Mouse (Mus musculus) T-helper 17 cell (primary cell): ENCODE results near the gene Gsg1.

ENCODE experiments used
- in situ Hi-C, 2 experiments: fragments of 300-600 bp; cut with MboI, MseI; formaldehyde crosslinking; loops; 1 replicate in 1 of 2; 2 replicates in 1 of 2; pipeline ENCODE4 v1.15.1; 2025; ENCODE audit warnings: high pct_unique_total_duplicates in 2 of 2

The Gsg1 gene

GRCm38 (mm10) chr6:135254153-135254552, at the start of gene Gsg1:
TSS of gene Gsg1 (minus strand) at chr6:135254351.
- in situ Hi-C loops: loop anchor here in 1 of 2 experiments (5.0 kb wide), 1 partner anchor 123 kb away; no protein-coding TSS in a partner anchor

- in situ Hi-C loops: no loop called here
Measured at GRCm38 (mm10) chr6:135302421-135303125, 48.4 kb upstream of the Gsg1 start.

GRCm38 (mm10) chr6:135300469-135300868, 46.3 kb upstream of the Gsg1 start:
- in situ Hi-C loops: no loop called here

GRCm38 (mm10) chr6:135299024-135299550, 44.9 kb upstream of the Gsg1 start:
- in situ Hi-C loops: no loop called here

GRCm38 (mm10) chr6:135297570-135297969, 43.4 kb upstream of the Gsg1 start:
- in situ Hi-C loops: no loop called here

- in situ Hi-C loops: no loop called here
Measured at GRCm38 (mm10) chr6:135296267-135296666, 42.1 kb upstream of the Gsg1 start.

GRCm38 (mm10) chr6:135295082-135295861, 41.1 kb upstream of the Gsg1 start:
- in situ Hi-C loops: no loop called here

- in situ Hi-C loops: no loop called here
Measured at GRCm38 (mm10) chr6:135294150-135294549, 40.0 kb upstream of the Gsg1 start.

- in situ Hi-C loops: no loop called here
Measured at GRCm38 (mm10) chr6:135292391-135292790, 38.2 kb upstream of the Gsg1 start.

GRCm38 (mm10) chr6:135279856-135280255, 25.7 kb upstream of the Gsg1 start:
- in situ Hi-C loops: no loop called here

- in situ Hi-C loops: no loop called here
Measured at GRCm38 (mm10) chr6:135279286-135279685, 25.1 kb upstream of the Gsg1 start.

- in situ Hi-C loops: no loop called here
Measured at GRCm38 (mm10) chr6:135278302-135278701, 24.2 kb upstream of the Gsg1 start.

GRCm38 (mm10) chr6:135276474-135277295, 22.5 kb upstream of the Gsg1 start:
- in situ Hi-C loops: no loop called here

GRCm38 (mm10) chr6:135275231-135275630, 21.1 kb upstream of the Gsg1 start:
- in situ Hi-C loops: no loop called here

GRCm38 (mm10) chr6:135273066-135273465, 18.9 kb upstream of the Gsg1 start:
- in situ Hi-C loops: no loop called here

- in situ Hi-C loops: no loop called here
Measured at GRCm38 (mm10) chr6:135271761-135272160, 17.6 kb upstream of the Gsg1 start.

- in situ Hi-C loops: no loop called here
Measured at GRCm38 (mm10) chr6:135269626-135270025, 15.5 kb upstream of the Gsg1 start.

GRCm38 (mm10) chr6:135268392-135268791, 14.2 kb upstream of the Gsg1 start:
- in situ Hi-C loops: no loop called here

- in situ Hi-C loops: no loop called here
Measured at GRCm38 (mm10) chr6:135267221-135267620, 13.1 kb upstream of the Gsg1 start.

GRCm38 (mm10) chr6:135266056-135266455, 11.9 kb upstream of the Gsg1 start:
- in situ Hi-C loops: no loop called here

GRCm38 (mm10) chr6:135264136-135264535, 10.0 kb upstream of the Gsg1 start:
- in situ Hi-C loops: no loop called here

GRCm38 (mm10) chr6:135262565-135262964, 8.4 kb upstream of the Gsg1 start:
- in situ Hi-C loops: no loop called here
